Mouse (Mus musculus) ES-E14 (cell line): ENCODE measurements around the gene Acp1. TPM values are rescaled to one million over a fixed set of nuclear protein-coding genes. Genes with fewer than 3 reads are reported as not detected.

Experiments used
- DNase-seq: peaks from one replicate; pipeline ENCODE4 v3.0.0-alpha.2; 2013; ENCODE audit warnings: low read depth, low spot score
- H3K27ac ChIP-seq: 2 replicates; pipeline ENCODE4 v1.5.1; 2012; ENCODE audit warnings: low read depth, mild to moderate bottlenecking, low read length, moderate library complexity, mixed read lengths; ENCODE audit not compliant: poor library complexity, insufficient read depth, severe bottlenecking
- H3K36me3 ChIP-seq: 2 replicates; pipeline ENCODE4 v1.6.1; 2012; ENCODE audit warnings: mild to moderate bottlenecking, low read length, moderate library complexity, mixed read lengths; ENCODE audit not compliant: control insufficient read depth, poor library complexity, insufficient read depth, severe bottlenecking
- H3K4me1 ChIP-seq, 2 experiments: fragments of 150-350 bp in 1 of 2; sonication (generic) in 1 of 2; 2 replicates each; pipeline ENCODE4 v1.6.1; 2012; ENCODE audit warnings: low read length in 2 of 2, mild to moderate bottlenecking in 1 of 2, mixed read lengths in 1 of 2; ENCODE audit not compliant: control insufficient read depth in 2 of 2, insufficient read depth in 2 of 2, poor library complexity in 1 of 2
- H3K4me3 ChIP-seq, 2 experiments: fragments of 150-350 bp in 1 of 2; sonication (generic) in 1 of 2; 2 replicates each; pipeline ENCODE4 v1.5.1; 2012; ENCODE audit warnings: low read length in 2 of 2, low read depth in 1 of 2, mild to moderate bottlenecking in 1 of 2, mixed read lengths in 1 of 2; ENCODE audit not compliant: insufficient read depth in 1 of 2, poor library complexity in 1 of 2, severe bottlenecking in 1 of 2
- H3K9ac ChIP-seq: 2 replicates; pipeline ENCODE4 v1.6.1; 2012; ENCODE audit warnings: low read depth, mild to moderate bottlenecking, low read length, mixed read lengths; ENCODE audit not compliant: poor library complexity, insufficient read depth, severe bottlenecking
- H3K9me3 ChIP-seq: fragments of 150-350 bp; sonication (generic); 2 replicates; pipeline ENCODE4 v1.6.1; 2012; ENCODE audit warnings: low read depth, mild to moderate bottlenecking, low read length; ENCODE audit not compliant: control insufficient read depth, insufficient read depth
- CHD2 ChIP-seq: IDR thresholded peaks from 2 replicates; pipeline ENCODE4 v1.6.1; 2014; ENCODE audit warnings: mild to moderate bottlenecking, low read depth, low read length, inconsistent platforms
- HCFC1 ChIP-seq: IDR thresholded peaks from 2 replicates; pipeline ENCODE4 v1.6.1; 2012; ENCODE audit warnings: low read length, inconsistent platforms, borderline replicate concordance; ENCODE audit not compliant: insufficient read depth
- MAFK ChIP-seq: IDR thresholded peaks from 2 replicates; pipeline ENCODE4 v1.6.1; 2014; ENCODE audit warnings: mild to moderate bottlenecking, low read depth, low read length, inconsistent platforms; ENCODE audit not compliant: insufficient read depth
- ZC3H11A ChIP-seq: IDR thresholded peaks from 2 replicates; pipeline ENCODE4 v1.6.1; 2012; ENCODE audit warnings: low read depth, mild to moderate bottlenecking, inconsistent platforms, low read length, borderline replicate concordance
- ZNF384 ChIP-seq: IDR thresholded peaks from 2 replicates; pipeline ENCODE4 v1.6.1; 2012; ENCODE audit warnings: low read depth, low read length, inconsistent platforms
- in situ Hi-C, 2 experiments: fragments of 600-800 bp; cut with MboI; formaldehyde crosslinking; loops; one replicate each; pipeline ENCODE4 v1.15.1; 2025; ENCODE audit warnings: low sequenced_read_pairs in 2 of 2, inconsistent platforms in 1 of 2; ENCODE audit not compliant: unreplicated experiment in 2 of 2
- total RNA-seq: library from RNA; depleted of rRNA; stranded (reverse); fragments of 300-350 nt; gene quantifications from 2 replicates; pipeline ENCODE4 v1.2.3, GENCODE M21; 2012; rRNA removed

Gene Acp1
- total RNA-seq, 1 experiment = 73.7 TPM

DNA sequence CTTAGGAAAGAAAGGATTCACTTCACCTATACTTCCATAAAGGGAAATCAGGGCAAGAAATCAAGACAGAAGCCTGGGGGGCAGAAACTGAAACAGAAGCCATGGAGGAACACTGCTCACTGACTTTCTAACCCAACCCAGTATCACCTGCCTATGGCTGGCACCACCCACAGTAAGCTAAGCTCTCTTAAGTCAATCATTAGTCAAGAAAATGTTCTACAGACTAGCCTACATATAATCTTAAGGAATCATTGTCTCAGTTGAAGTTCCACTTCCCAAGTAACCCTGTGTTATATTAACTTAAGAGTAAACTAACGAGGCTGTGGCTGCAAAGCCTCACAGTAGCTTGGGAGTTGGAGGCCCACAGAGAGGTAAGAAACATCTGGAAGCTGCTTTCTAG, 62.9 kb downstream of the Acp1 start:
- Histone ChIP-seq H3K4me1 (no peaks in the 10 kb centered on the region), H3K27ac (no peak overlapping the region), H3K9ac (no peak overlapping the region), H3K4me3 (no peak overlapping the region), H3K36me3 (no peaks in the 10 kb centered on the region), H3K9me3 (no peaks in the 10 kb centered on the region)
- no peak for DNase-seq
- in situ Hi-C loops = no loop called here
- TF ChIP-seq ZNF384 = no peak
- TF ChIP-seq HCFC1 = no peak
- TF ChIP-seq MAFK = no peak
- no peak for TF ChIP-seq ZC3H11A
- no peak for TF ChIP-seq CHD2

Other genes starting within 250 kb of the Acp1 start
- not detected in 2 replicates for gene Alkal2, start 27.3 kb downstream of the Acp1 start, total RNA-seq
- gene Sh3yl1, start 79 bp upstream of the Acp1 start, total RNA-seq = 2.6 and 4.2 TPM in 2 replicates
- gene Fam110c, start 162.3 kb upstream of the Acp1 start, total RNA-seq = 0.32 and 0.40 TPM in 2 replicates